Mouse (Mus musculus): Measurements from ENCODE around the gene Clk3. TPM values are rescaled to one million over a fixed set of nuclear protein-coding genes. Genes with fewer than 3 reads are reported as not detected.

Gene Clk3
- polyA plus RNA-seq (2012): 39.8 and 41.3 TPM in 2 replicates

DNA sequence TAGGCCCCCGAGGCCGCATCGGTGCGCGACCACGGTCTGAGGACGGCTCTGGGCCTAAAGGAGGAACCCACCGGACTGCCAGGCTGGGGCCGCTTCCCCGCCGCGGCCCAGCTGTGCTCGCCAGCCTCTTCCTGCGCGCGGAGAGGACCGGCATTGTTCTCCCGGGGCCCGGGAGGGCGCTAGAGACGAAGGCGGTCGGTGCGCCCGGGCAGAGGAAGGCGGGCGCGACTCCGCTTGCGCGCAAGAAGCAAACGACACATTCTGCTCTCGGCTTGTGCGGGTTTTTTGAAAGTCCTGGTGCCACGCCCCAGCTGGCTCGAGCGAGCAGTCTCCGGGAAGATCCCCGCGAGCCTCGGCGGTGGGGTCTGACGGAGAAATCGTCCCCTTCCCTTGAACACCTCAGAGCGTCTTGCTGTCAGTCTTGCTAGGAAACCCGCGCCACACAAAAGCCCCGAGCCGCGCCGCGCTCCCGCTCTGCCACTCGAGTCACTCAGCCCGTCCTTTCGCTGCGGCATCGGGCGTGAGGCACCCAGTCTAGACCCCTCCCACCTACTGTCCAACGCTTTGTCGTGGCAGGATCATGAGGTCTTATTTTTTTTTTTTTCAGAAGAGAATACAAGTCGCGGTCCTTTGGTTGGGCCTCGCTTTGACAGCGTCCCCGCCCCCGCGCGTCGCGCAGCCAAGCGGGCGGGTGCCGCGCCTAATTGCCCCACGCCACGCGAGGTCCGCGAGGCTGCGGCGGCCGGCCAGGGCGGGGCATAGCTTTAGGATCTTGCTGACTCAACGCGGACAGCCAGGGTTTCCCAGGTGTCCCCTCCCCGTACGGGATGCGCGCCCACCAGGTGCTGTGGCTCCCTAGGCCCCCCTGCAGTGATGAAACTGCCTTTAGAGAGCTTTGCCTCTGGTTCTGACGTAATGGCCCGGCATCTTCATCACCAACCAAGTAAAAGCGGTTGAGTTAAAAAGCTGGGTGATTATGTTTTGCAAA is at the start of gene Clk3:
Gene Clk3, minus strand, starts transcription at position 497 of the 988 bp plus-strand sequence.
- no peak for TF ChIP-seq GATA1 (IDR thresholded peaks at IDR 0.05; ENCODE audit: low read length)

- TF ChIP-seq GATA1 (IDR thresholded peaks at IDR 0.05; ENCODE audit: low read length): no peak
Observed at GRCm38 (mm10) chr9:57814866-57815265, 49.2 kb upstream of the Clk3 start.

GRCm38 (mm10) chr9:57814014-57814413 is 48.4 kb upstream of the Clk3 start:
- TF ChIP-seq GATA1 (IDR thresholded peaks at IDR 0.05; ENCODE audit: low read length): no peak

DNA sequence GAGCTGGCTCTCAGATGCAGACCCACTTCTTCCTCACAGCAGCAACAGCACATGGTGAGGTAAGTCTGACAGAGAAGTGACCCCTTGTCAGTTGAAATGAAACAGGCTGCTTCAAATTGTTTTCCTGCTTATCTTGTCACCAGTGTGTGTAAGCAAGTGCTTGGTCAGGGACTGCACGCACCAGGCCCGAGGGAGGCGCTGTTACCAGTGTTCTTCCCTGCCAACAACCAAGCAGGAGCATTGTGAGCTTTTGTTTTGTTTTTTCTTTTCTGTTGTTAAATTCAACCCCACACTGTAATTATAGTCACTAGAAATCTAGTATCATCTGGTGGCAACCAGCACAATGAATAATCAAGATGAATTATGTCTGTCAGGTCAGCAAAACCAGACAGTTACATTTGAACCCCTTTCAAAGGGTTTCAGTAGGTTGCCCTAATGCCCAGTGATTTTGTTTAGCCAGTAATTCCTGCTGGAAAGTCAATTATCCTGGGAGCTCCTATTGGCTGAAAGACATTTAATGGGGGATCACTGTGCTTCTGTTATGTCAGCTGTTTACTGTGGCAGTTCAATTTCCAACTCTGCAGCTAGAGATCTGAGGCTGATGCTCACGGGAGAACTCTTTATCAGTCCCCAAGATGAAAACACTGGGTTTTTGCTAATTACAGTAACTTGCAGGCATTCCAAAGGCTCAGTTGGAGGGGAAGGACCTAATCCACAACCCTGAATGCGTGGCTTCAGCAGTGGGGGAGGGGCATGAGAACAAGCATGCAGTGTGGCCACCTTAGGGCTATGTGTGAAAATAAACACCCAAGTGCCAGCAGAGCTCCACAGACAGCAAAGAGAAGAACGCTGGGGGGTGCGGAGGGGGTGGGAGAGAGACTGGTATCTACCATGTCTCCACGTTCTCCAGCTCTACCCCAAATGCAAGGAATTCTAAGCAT is 46.4 kb upstream of the Clk3 start:
- no peak for TF ChIP-seq GATA1 (IDR thresholded peaks at IDR 0.05; ENCODE audit: low read length)

- no peak for TF ChIP-seq GATA1 (IDR thresholded peaks at IDR 0.05; ENCODE audit: low read length)
Observed at GRCm38 (mm10) chr9:57810691-57811090, 45.0 kb upstream of the Clk3 start.

DNA sequence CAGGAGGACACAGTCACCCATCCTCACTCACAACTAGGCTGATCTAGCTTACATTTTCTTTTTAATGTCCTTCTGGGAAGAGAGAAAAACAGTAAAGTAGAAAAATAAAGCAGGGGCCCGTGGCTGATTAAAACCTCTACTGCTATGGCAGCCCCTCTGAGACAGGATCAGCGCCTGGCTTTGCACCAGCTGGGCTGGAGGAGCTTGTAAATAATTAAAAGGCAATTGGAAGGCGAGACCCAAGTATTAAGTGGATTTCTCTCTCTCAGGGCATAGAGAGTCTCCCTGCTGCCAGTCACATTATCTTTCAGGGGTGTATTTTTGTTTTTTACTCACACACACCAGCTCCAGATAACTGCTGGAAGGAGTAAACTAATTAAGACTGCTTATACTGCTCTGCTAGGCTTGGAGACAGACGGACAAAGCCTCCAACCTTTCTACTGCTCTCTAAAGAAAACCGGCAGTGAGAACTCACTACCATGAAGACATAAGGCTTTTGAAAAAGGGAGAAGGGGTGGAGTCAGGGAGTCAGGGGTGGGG is 43.2 kb upstream of the Clk3 start:
- TF ChIP-seq GATA1 (IDR thresholded peaks at IDR 0.05; ENCODE audit: low read length): no peak

DNA sequence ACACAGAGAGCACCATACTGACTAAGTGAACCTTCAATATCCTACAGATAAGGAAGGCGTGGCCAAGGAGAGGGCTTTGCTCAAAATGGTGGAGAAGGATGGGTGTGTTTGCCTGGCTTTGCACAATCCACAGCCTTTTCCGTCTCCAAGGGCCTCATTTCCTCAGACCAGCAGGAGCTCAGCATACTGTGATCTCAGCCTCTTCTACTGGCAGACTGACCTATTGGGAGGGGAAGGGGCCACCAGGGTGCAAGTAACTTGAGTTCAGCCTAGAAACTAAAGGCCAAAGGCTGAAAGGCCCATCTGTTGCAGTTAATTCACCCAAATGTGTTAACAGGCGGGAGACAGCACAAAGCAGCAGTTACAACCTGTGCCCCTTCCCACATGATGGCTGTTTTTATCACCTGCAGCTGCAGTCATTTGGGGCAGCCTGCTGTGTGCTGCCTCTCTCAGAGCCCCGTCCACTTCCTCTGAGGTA is 41.6 kb upstream of the Clk3 start:
- no peak for TF ChIP-seq GATA1 (IDR thresholded peaks at IDR 0.05; ENCODE audit: low read length)

- TF ChIP-seq GATA1 (IDR thresholded peaks at IDR 0.05; ENCODE audit: low read length): no peak
Observed at GRCm38 (mm10) chr9:57806066-57806481, 40.4 kb upstream of the Clk3 start.

DNA sequence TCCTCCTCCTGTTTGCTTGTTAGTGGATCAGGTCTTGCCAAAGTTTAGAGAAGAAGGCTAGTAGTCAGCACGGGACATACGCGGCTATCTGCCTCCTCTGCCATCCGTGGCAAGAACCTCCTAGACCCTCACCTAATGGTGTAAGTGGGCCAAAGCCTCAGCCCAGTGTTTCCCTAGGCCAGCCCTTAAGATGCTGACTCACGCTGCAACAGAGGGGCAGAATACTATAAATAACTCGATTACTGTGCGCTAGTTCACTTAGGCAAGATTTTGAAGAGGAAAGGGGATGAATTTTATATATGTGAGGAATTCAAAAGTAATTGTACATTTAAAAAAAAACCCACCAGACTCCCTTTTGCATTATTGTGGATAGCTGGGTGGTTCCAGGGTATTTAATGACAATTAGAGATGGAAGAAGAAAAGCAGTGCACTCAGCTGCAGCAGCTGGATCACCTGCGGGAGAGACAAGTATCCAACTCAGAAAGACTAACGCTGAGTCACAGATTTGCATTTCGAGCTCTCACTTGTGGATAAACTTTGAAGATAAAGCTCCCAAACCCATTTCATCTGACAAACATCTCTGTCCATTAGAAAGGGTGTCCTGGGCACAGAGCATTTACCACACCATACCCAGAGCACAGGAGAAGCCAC is 39.6 kb upstream of the Clk3 start:
- TF ChIP-seq GATA1 (IDR thresholded peaks at IDR 0.05; ENCODE audit: low read length): no peak

- no peak for TF ChIP-seq GATA1 (IDR thresholded peaks at IDR 0.05; ENCODE audit: low read length)
Observed at GRCm38 (mm10) chr9:57803839-57804238, 38.2 kb upstream of the Clk3 start.

DNA sequence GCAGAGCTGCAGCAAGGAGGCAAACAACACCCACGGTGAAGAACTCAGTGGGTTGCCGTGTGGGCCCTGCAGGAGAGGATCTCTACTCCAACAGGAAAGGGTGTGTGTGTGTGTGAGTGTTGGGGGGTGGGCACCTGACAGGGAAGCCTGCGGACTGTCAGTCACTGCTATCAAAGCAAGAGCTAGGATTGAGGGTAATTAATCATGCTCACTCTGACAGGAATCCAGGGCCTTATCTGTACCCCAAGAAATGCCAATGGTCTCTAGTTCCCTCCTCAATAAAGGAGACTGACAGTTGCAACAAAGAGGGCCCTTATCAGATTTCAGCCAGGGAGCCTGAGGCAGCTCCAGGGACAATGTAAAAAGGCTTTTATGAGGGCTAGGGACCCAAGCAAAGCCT is 37.4 kb upstream of the Clk3 start:
- peak; percentile 59 for TF ChIP-seq GATA1 (IDR thresholded peaks at IDR 0.05; ENCODE audit: low read length)

DNA sequence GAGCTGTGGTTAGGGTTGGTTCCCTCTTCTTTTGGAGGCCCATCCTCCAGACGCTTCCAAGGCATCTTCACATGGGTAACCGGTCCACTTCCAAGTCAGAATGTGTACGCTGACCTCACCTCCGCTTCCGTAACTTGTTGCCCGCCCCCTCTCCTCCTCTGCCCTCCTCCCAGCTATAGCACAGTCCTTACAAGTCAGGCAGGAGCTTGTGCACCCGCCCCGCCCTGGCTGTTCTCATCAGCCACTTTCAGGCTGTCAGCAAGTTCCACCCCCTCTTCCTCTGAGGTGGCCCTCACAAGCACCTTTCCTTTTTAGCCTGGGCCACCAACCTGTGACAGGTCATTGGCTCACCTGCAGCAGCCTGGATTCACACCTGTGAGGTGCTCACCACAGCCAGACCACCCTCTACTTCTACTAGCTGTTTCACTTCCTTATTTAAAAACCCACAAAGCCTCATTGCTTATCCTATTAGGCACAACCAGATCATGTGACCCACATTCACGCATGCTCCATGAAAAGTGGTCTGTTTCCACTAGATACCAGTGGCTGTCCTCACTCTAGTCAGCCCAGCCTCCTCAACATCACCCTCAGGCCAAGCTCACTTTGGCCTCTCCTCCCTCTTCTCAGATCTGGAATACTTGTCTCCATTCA is 34.8 kb upstream of the Clk3 start:
- TF ChIP-seq GATA1 (IDR thresholded peaks at IDR 0.05; ENCODE audit: low read length): no peak

DNA sequence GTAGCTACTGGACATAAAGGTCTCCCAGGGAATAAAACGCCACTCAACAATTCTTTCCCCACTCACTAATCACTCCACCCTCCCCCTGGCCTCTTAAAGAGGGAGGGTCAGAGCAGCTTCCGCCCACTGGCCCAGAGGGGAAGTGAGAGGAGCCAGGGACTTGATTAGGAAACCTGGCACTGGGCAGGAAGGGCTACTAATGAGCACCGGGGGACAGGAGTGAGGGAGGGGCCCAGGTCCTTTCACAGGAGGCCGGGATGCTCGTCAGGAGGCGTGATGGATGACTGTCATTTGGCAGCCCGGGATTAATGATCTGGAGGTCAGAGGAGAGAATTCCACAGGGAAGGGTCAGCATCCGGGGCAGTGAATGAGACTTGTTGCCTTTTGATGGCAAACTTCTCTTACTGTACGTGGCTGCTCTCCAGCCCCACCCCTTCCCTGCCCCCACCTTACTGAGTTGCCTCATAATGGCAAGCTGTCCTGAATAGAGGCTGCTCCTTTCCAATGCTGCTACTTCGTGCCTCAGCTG is 33.1 kb upstream of the Clk3 start:
- no peak for TF ChIP-seq GATA1 (IDR thresholded peaks at IDR 0.05; ENCODE audit: low read length)

GRCm38 (mm10) chr9:57797456-57797855 is 31.8 kb upstream of the Clk3 start:
- no peak for TF ChIP-seq GATA1 (IDR thresholded peaks at IDR 0.05; ENCODE audit: low read length)
